Mouse (Mus musculus): ENCODE measurements around the gene Tbc1d16. TPM values are rescaled to one million over a fixed set of nuclear protein-coding genes. Genes with fewer than 3 reads are reported as not detected.

The Tbc1d16 gene
- polyA plus RNA-seq, 1 experiment from 2014 or later = 13.6 TPM

GRCm38 (mm10) chr11:119159496-119159895 lies 68.8 kb downstream of the Tbc1d16 start:
- H3K4me3 ChIP-seq (replicated peaks; ENCODE audit: low read length) = no peak overlapping the region
- no peaks in the 10 kb centered on the region for H3K27me3 ChIP-seq (ENCODE audit: control insufficient read depth, insufficient read depth, low read length)
- H3K36me3 ChIP-seq (ENCODE audit: control insufficient read depth, insufficient read depth, low read length) = no peaks in the 10 kb centered on the region
- H3K4me2 ChIP-seq (ENCODE audit: low read depth, low read length) = 0 out of 2 replicates have a peak overlapping the region, but pooled peaks have one; percentile 10
- H3K27ac ChIP-seq (ENCODE audit: low read length) = no peak overlapping the region
- no peak overlapping the region for H3K9ac ChIP-seq (ENCODE audit: low read length)
- H3K9me3 ChIP-seq (replicated peaks; ENCODE audit: control insufficient read depth, low read length) = no peaks in the 10 kb centered on the region
- 42% methylated on average over 11 of the region's 11 CpGs for WGBS
- peaks cover 11% of the 10 kb centered on the region for H3K4me1 ChIP-seq (ENCODE audit: control insufficient read depth, insufficient read depth, low read length)
- peak; percentile 69; the same call in 1 of the 2 replicates for ATAC-seq (ENCODE audit: insufficient read depth, low FRiP score)

GRCm38 (mm10) chr11:119157377-119158189 lies 70.7 kb downstream of the Tbc1d16 start:
- peaks cover 11% of the 10 kb centered on the region for H3K4me1 ChIP-seq (ENCODE audit: control insufficient read depth, insufficient read depth, low read length)

GRCm38 (mm10) chr11:119156481-119157254 lies 71.6 kb downstream of the Tbc1d16 start:
- Histone ChIP-seq H3K4me3 (replicated peaks; ENCODE audit: low read length) (no peak overlapping the region), H3K36me3 (ENCODE audit: control insufficient read depth, insufficient read depth, low read length) (peaks cover 9% of the 10 kb centered on the region; the same call in 1 of the 2 replicates), H3K27ac (ENCODE audit: low read length) (no peak overlapping the region), H3K9me3 (replicated peaks; ENCODE audit: control insufficient read depth, low read length) (no peaks in the 10 kb centered on the region), H3K27me3 (ENCODE audit: control insufficient read depth, insufficient read depth, low read length) (no peaks in the 10 kb centered on the region), H3K4me2 (ENCODE audit: low read depth, low read length) (no peak overlapping the region), H3K9ac (ENCODE audit: low read length) (no peak overlapping the region), H3K4me1 (ENCODE audit: control insufficient read depth, insufficient read depth, low read length) (peaks cover 11% of the 10 kb centered on the region)
- no peak for ATAC-seq (ENCODE audit: insufficient read depth, low FRiP score)
- 64% methylated on average over 24 of the region's 24 CpGs for WGBS

More at GRCm38 (mm10) chr11:119157377-119158189, 70.7 kb downstream of the Tbc1d16 start:
- no peak overlapping the region for H3K27ac ChIP-seq (ENCODE audit: low read length)
- H3K9ac ChIP-seq (ENCODE audit: low read length) = no peak overlapping the region
- no peaks in the 10 kb centered on the region for H3K9me3 ChIP-seq (replicated peaks; ENCODE audit: control insufficient read depth, low read length)
- 49% methylated on average over 20 of the region's 20 CpGs for WGBS
- no peaks in the 10 kb centered on the region for H3K27me3 ChIP-seq (ENCODE audit: control insufficient read depth, insufficient read depth, low read length)
- no peak for ATAC-seq (ENCODE audit: insufficient read depth, low FRiP score)
- peaks cover 9% of the 10 kb centered on the region; the same call in 1 of the 2 replicates for H3K36me3 ChIP-seq (ENCODE audit: control insufficient read depth, insufficient read depth, low read length)
- H3K4me3 ChIP-seq (replicated peaks; ENCODE audit: low read length) = no peak overlapping the region
- H3K4me2 ChIP-seq (ENCODE audit: low read depth, low read length) = no peak overlapping the region

GRCm38 (mm10) chr11:119155638-119156480 lies 72.4 kb downstream of the Tbc1d16 start:
- no peak overlapping the region for H3K4me2 ChIP-seq (ENCODE audit: low read depth, low read length)
- peaks cover 11% of the 10 kb centered on the region for H3K4me1 ChIP-seq (ENCODE audit: control insufficient read depth, insufficient read depth, low read length)
- 68% methylated on average over 30 of the region's 30 CpGs for whole genome bisulfite sequencing
- no peak for ATAC-seq (ENCODE audit: insufficient read depth, low FRiP score)
- H3K4me3 ChIP-seq (replicated peaks; ENCODE audit: low read length) = no peak overlapping the region
- H3K36me3 ChIP-seq (ENCODE audit: control insufficient read depth, insufficient read depth, low read length) = peaks cover 9% of the 10 kb centered on the region; the same call in 1 of the 2 replicates
- H3K27me3 ChIP-seq (ENCODE audit: control insufficient read depth, insufficient read depth, low read length) = no peaks in the 10 kb centered on the region
- no peak overlapping the region for H3K9ac ChIP-seq (ENCODE audit: low read length)
- no peaks in the 10 kb centered on the region for H3K9me3 ChIP-seq (replicated peaks; ENCODE audit: control insufficient read depth, low read length)
- H3K27ac ChIP-seq (ENCODE audit: low read length) = no peak overlapping the region

GRCm38 (mm10) chr11:119152321-119152831 lies 75.9 kb downstream of the Tbc1d16 start:
- H3K9me3 ChIP-seq (replicated peaks; ENCODE audit: control insufficient read depth, low read length) = no peaks in the 10 kb centered on the region
- H3K9ac ChIP-seq (ENCODE audit: low read length) = no peak overlapping the region
- peaks cover 9% of the 10 kb centered on the region; the same call in 1 of the 2 replicates for H3K36me3 ChIP-seq (ENCODE audit: control insufficient read depth, insufficient read depth, low read length)
- no peak overlapping the region for H3K4me3 ChIP-seq (replicated peaks; ENCODE audit: low read length)
- no peak overlapping the region for H3K4me2 ChIP-seq (ENCODE audit: low read depth, low read length)
- H3K27ac ChIP-seq (ENCODE audit: low read length) = no peak overlapping the region
- WGBS = 51% methylated on average over 14 of the region's 14 CpGs
- no peak for ATAC-seq (ENCODE audit: insufficient read depth, low FRiP score)
- no peaks in the 10 kb centered on the region for H3K4me1 ChIP-seq (ENCODE audit: control insufficient read depth, insufficient read depth, low read length)
- no peaks in the 10 kb centered on the region for H3K27me3 ChIP-seq (ENCODE audit: control insufficient read depth, insufficient read depth, low read length)

GRCm38 (mm10) chr11:119151073-119151607 lies 77.2 kb downstream of the Tbc1d16 start:
- ATAC-seq (ENCODE audit: insufficient read depth, low FRiP score) = no peak

GRCm38 (mm10) chr11:119150442-119150841 lies 77.9 kb downstream of the Tbc1d16 start:
- Histone ChIP-seq H3K4me2 (ENCODE audit: low read depth, low read length) (no peak overlapping the region), H3K27me3 (ENCODE audit: control insufficient read depth, insufficient read depth, low read length) (no peaks in the 10 kb centered on the region), H3K9ac (ENCODE audit: low read length) (no peak overlapping the region), H3K4me3 (replicated peaks; ENCODE audit: low read length) (no peak overlapping the region), H3K9me3 (replicated peaks; ENCODE audit: control insufficient read depth, low read length) (no peaks in the 10 kb centered on the region), H3K4me1 (ENCODE audit: control insufficient read depth, insufficient read depth, low read length) (no peaks in the 10 kb centered on the region), H3K36me3 (ENCODE audit: control insufficient read depth, insufficient read depth, low read length) (peaks cover 9% of the 10 kb centered on the region; the same call in 1 of the 2 replicates), H3K27ac (ENCODE audit: low read length) (no peak overlapping the region)
- 0 out of 2 replicates have a peak, but pooled peaks have one; percentile 22 for ATAC-seq (ENCODE audit: insufficient read depth, low FRiP score)
- 86% methylated on average over 10 of the region's 10 CpGs for WGBS

More at GRCm38 (mm10) chr11:119151073-119151607, 77.2 kb downstream of the Tbc1d16 start:
- no peak overlapping the region for H3K9ac ChIP-seq (ENCODE audit: low read length)
- peaks cover 9% of the 10 kb centered on the region; the same call in 1 of the 2 replicates for H3K36me3 ChIP-seq (ENCODE audit: control insufficient read depth, insufficient read depth, low read length)
- WGBS = 79% methylated on average over 10 of the region's 10 CpGs
- H3K9me3 ChIP-seq (replicated peaks; ENCODE audit: control insufficient read depth, low read length) = no peaks in the 10 kb centered on the region
- H3K27me3 ChIP-seq (ENCODE audit: control insufficient read depth, insufficient read depth, low read length) = no peaks in the 10 kb centered on the region
- no peak overlapping the region for H3K27ac ChIP-seq (ENCODE audit: low read length)
- H3K4me3 ChIP-seq (replicated peaks; ENCODE audit: low read length) = no peak overlapping the region
- H3K4me2 ChIP-seq (ENCODE audit: low read depth, low read length) = no peak overlapping the region
- H3K4me1 ChIP-seq (ENCODE audit: control insufficient read depth, insufficient read depth, low read length) = no peaks in the 10 kb centered on the region

GRCm38 (mm10) chr11:119148829-119149228 lies 79.5 kb downstream of the Tbc1d16 start:
- WGBS = 88% methylated on average over 13 of the region's 13 CpGs
- Histone ChIP-seq H3K4me1 (ENCODE audit: control insufficient read depth, insufficient read depth, low read length) (no peaks in the 10 kb centered on the region), H3K4me3 (replicated peaks; ENCODE audit: low read length) (no peak overlapping the region), H3K9ac (ENCODE audit: low read length) (no peak overlapping the region), H3K4me2 (ENCODE audit: low read depth, low read length) (no peak overlapping the region), H3K27ac (ENCODE audit: low read length) (no peak overlapping the region), H3K27me3 (ENCODE audit: control insufficient read depth, insufficient read depth, low read length) (no peaks in the 10 kb centered on the region), H3K36me3 (ENCODE audit: control insufficient read depth, insufficient read depth, low read length) (peaks cover 7% of the 10 kb centered on the region; the same call in 1 of the 2 replicates), H3K9me3 (replicated peaks; ENCODE audit: control insufficient read depth, low read length) (no peaks in the 10 kb centered on the region)
- no peak for ATAC-seq (ENCODE audit: insufficient read depth, low FRiP score)
